Mouse (Mus musculus) MEL (cell line): ENCODE measurements around the gene Dynlt1c. TPM values are rescaled to one million over a fixed set of nuclear protein-coding genes. Genes with fewer than 3 reads are reported as not detected.
"Not testable (repeated sequence)": the region's sequence is repeated elsewhere in the genome, so short reads cannot be mapped to it uniquely, and the experiment has no call there.

Source experiments
- DNase-seq: peaks from one replicate; pipeline ENCODE4 v3.0.0; 2011; ENCODE audit warnings: low read depth, low spot score
- H3K27ac ChIP-seq: 2 replicates; pipeline ENCODE4 v1.5.1; 2012; ENCODE audit warnings: low read depth, mild to moderate bottlenecking, control low read depth, low read length, moderate library complexity; ENCODE audit not compliant: control insufficient read depth
- H3K27me3 ChIP-seq, 2 experiments: fragments of 150-350 bp in 1 of 2; sonication (generic) in 1 of 2; 2 replicates each; pipeline ENCODE4 v1.6.1; 2012; ENCODE audit warnings: low read length in 2 of 2, mild to moderate bottlenecking in 2 of 2, improper control_type of control experiment in 1 of 2, moderate library complexity in 1 of 2; ENCODE audit not compliant: insufficient read depth in 2 of 2, control insufficient read depth in 1 of 2
- H3K36me3 ChIP-seq, 2 experiments: 2 replicates each; pipeline ENCODE4 v1.6.1; 2012 to 2014; ENCODE audit warnings: low read length in 2 of 2, improper control_type of control experiment in 1 of 2, inconsistent platforms in 1 of 2, mild to moderate bottlenecking in 1 of 2; ENCODE audit not compliant: insufficient read depth in 2 of 2, control insufficient read depth in 1 of 2
- H3K4me1 ChIP-seq, 2 experiments: fragments of 150-350 bp in 1 of 2; sonication (generic) in 1 of 2; 2 replicates each; pipeline ENCODE4 v1.6.1; 2012; ENCODE audit warnings: low read length in 2 of 2, improper control_type of control experiment in 1 of 2, mild to moderate bottlenecking in 1 of 2; ENCODE audit not compliant: insufficient read depth in 2 of 2, control insufficient read depth in 1 of 2
- H3K4me3 ChIP-seq, 2 experiments: fragments of 150-350 bp in 1 of 2; sonication (generic) in 1 of 2; 2 replicates each; pipeline ENCODE4 v1.5.1; 2012; ENCODE audit warnings: low read depth in 2 of 2, low read length in 2 of 2, mild to moderate bottlenecking in 2 of 2, moderate library complexity in 2 of 2, control low read depth in 1 of 2, improper control_type of control experiment in 1 of 2; ENCODE audit not compliant: control insufficient read depth in 1 of 2, insufficient read depth in 1 of 2
- H3K79me2 ChIP-seq: 2 replicates; pipeline ENCODE4 v1.6.1; 2012; ENCODE audit warnings: mild to moderate bottlenecking, low read length, moderate library complexity; ENCODE audit not compliant: control insufficient read depth, poor library complexity, insufficient read depth
- H3K9ac ChIP-seq: 2 replicates; pipeline ENCODE4 v1.6.1; 2012; ENCODE audit warnings: low read depth, mild to moderate bottlenecking, control low read depth, low read length, moderate library complexity; ENCODE audit not compliant: control insufficient read depth, poor library complexity, severe bottlenecking
- H3K9me3 ChIP-seq: fragments of 150-350 bp; sonication (generic); replicated peaks from 2 replicates; pipeline ENCODE4 v1.6.1; 2012; ENCODE audit warnings: mild to moderate bottlenecking, low read length, improper control_type of control experiment, moderate library complexity; ENCODE audit not compliant: insufficient read depth
- MXI1 ChIP-seq: IDR thresholded peaks from 2 replicates; pipeline ENCODE4 v1.6.1; 2011; ENCODE audit warnings: mild to moderate bottlenecking, low read depth, low read length, improper control_type of control experiment
- NRF1 ChIP-seq: IDR thresholded peaks from 2 replicates; pipeline ENCODE4 v1.6.1; 2014; ENCODE audit warnings: low read depth, mild to moderate bottlenecking, inconsistent platforms, low read length, improper control_type of control experiment, moderate library complexity; ENCODE audit not compliant: poor library complexity, insufficient read depth, severe bottlenecking
- SIN3A ChIP-seq: IDR thresholded peaks from 2 replicates; pipeline ENCODE4 v1.6.1; 2012; ENCODE audit warnings: low read length, improper control_type of control experiment, inconsistent platforms
- polyA plus RNA-seq, 2 experiments: library from polyadenylated mRNA; stranded (reverse) in 1 of 2; unstranded in 1 of 2; fragments of >175 nt in 1 of 2; fragments of >200 nt in 1 of 2; gene quantifications; 2 replicates each; pipeline versions ENCODE4 v1.2.1 to v1.2.4; 2012; ENCODE audit warnings: low replicate concordance in 2 of 2, low read depth in 1 of 2; ENCODE audit not compliant: insufficient read length in 2 of 2, insufficient read depth in 1 of 2, missing spikeins in 1 of 2
- total RNA-seq: library from RNA; depleted of rRNA; stranded (reverse); fragments of 300-350 nt; gene quantifications from 2 replicates; pipeline ENCODE4 v1.2.3, GENCODE M21; 2012

Dynlt1c gene
- total and polyA plus RNA-seq, 3 experiments, result 6.3 to 7.7 TPM; not detected in 1

GRCm38 (mm10) chr17:6647452-6647851 is 46.0 kb downstream of the Dynlt1c start:
- DNase-seq, H3K9ac ChIP-seq, H3K36me3 ChIP-seq, H3K27ac ChIP-seq, H3K4me3 ChIP-seq, H3K9me3 ChIP-seq, H3K4me1 ChIP-seq, H3K27me3 ChIP-seq, H3K79me2 ChIP-seq: not testable (repeated sequence)

DNA sequence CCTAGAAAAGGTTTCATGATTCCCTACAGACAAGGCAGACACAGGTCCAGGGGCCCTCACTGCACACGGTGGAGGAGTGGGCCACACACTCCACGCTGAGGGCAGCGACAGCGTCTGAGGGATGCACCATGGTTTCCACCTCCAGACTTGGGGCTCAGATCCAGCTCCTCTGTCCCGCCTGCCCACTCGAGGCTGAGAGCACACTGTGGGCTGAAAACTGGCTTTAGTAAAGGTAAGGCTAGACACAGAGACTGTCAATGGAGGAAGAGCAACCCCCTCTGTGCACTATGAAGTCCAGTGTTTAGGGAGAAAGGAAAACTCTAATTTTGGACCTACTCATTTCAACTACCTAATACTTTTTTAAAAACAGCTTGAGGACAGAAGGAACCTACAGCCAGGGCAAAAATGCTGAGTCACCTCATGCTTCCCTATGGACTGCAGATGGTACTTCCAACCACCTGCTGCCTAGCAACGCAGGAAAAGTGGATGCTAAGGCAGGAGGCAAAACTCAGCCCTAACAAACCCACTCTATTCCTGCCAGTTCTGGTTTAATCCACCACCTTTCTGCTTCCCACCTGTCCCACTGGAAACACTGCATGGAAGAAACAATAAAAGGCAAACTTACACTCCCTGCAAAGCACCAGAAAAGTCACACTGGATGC is 49.6 kb downstream of the Dynlt1c start:
- not testable (repeated sequence) for H3K4me3 ChIP-seq, H3K27me3 ChIP-seq, H3K27ac ChIP-seq, H3K4me1 ChIP-seq, H3K79me2 ChIP-seq, H3K9ac ChIP-seq, H3K36me3 ChIP-seq, H3K9me3 ChIP-seq
- DNase-seq, result peak; percentile 1

GRCm38 (mm10) chr17:6653341-6653946 is 52.0 kb downstream of the Dynlt1c start:
- not testable (repeated sequence) for H3K9ac ChIP-seq, H3K79me2 ChIP-seq, DNase-seq, H3K27me3 ChIP-seq, H3K36me3 ChIP-seq, H3K4me3 ChIP-seq, H3K27ac ChIP-seq, H3K9me3 ChIP-seq, H3K4me1 ChIP-seq

DNA sequence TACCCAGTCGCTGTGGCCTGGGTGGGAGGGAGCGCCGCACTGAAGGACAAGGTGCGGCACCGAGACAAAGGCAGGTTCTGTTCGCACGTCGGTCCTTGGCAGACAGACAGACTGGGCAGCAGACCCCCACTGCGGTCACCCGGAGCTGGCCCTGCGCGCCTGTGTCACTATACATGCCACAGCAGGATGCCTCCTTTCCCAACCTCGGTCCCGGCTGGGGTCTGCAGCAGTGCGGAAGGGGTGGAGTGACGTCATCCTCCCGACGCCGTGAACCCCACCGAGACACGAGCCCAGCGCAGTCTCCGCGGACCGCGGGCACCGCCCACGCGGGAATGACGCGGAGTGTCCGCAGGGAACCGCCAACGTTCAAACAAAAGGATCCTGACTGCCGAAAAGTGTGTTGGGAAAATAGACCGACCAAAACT is 53.6 kb downstream of the Dynlt1c start:
- Histone ChIP-seq H3K4me3 (peak overlapping the region; percentile 63 to 77), H3K9ac (peak overlapping the region; percentile 74), H3K27ac (peak overlapping the region; percentile 69)
- H3K79me2 ChIP-seq, H3K36me3 ChIP-seq, H3K27me3 ChIP-seq, H3K9me3 ChIP-seq, H3K4me1 ChIP-seq: not testable (repeated sequence)
- TF ChIP-seq MXI1 (peak; percentile 39; the same call in 1 of the 2 replicates), SIN3A (peak; percentile 20; the same call in 1 of the 2 replicates), NRF1 (peak; percentile 54)
- peak; percentile 83 for DNase-seq
